Mouse (Mus musculus) spleen, postnatal 10 days (tissue): ENCODE measurements around the gene Olfr53.
"Not testable (repeated sequence)": the region's sequence is repeated elsewhere in the genome, so short reads cannot be mapped to it uniquely, and the experiment has no call there.

Experiments
- DNase-seq, 2 experiments: peaks; one replicate each; pipeline ENCODE4 v3.0.0; 2021 to 2022; ENCODE audit warnings: low spot score in 2 of 2

Gene Olfr53

GRCm38 (mm10) chr7:140646152-140646551 is at the start of gene Olfr53:
Gene Olfr53 (plus strand): TSS chr7:140646452.
- DNase-seq, result no peak

- DNase-seq, result not testable (repeated sequence)
Measured at GRCm38 (mm10) chr7:140600969-140601368, 45.3 kb upstream of the Olfr53 start, which contains the start of gene Olfr46. Gene Olfr46 (plus strand): TSS chr7:140601269.

DNA sequence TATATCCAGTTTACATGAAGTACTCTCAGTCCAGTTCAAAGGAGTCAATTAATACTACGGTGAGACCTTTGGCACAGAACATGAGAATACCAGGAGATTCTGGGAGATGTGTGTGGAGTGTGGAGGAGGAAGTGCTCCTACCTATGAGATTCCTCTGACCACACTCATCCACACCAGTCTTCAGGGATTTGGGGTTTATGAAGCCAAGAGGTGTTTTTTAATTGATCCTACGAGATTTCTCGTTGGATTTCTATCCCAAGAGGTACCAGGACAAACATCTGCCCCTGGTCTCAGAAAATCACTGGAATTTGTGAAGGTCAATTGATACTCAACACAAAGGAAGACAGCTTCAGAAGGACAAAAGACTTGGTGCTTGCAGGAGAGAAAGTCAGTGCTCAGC is 17.6 kb upstream of the Olfr53 start, which contains the start of gene Olfr61:
Olfr61 (plus strand) TSS at position 301 of the 400 bp plus-strand sequence.
- not testable (repeated sequence) for DNase-seq

DNA sequence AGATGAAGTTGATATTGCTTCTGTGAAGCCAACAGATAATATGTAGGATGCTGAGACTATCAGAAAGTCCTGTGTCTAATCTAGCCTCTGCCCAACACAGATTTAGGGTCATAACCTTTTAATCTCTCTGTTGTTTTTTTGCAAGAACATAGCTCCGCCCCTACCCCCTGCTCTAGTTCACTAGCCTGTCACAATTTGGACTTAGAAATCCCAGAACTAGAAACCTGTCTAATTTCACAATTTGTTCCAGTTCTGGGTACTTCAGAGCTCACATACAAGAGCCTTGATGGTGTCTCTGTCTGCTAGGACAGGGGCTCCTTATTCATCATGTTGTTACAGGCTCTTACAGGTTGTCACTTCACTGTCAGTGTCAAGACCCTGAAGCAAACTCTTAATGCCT is 15.7 kb upstream of the Olfr53 start:
- no peak for DNase-seq

DNA sequence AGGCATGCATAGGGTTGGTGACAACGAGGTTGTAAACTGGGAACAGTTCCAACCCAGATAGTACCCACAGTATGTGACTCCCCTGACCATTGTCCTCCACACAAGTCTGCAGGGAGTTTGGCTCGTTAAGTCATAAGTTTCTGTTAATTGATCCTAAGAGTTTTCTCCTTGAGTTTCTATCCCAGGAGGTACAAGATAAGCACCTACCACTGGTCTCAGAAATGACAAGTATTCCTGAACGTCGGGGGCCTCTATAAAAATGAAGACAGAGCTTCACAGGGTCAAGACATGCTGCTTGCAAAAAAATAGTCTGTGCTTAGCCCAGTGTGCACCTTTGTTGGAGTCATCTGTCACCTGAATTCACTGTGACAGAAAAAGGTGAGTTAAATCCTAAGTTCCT is 13.4 kb downstream of the Olfr53 start, which contains the start of gene Olfr539:
Olfr539 (plus strand) TSS at position 301 of the 400 bp plus-strand sequence.
- DNase-seq, result no peak

- DNase-seq, result not testable (repeated sequence)
Measured at GRCm38 (mm10) chr7:140670693-140671092, 24.4 kb downstream of the Olfr53 start.

DNA sequence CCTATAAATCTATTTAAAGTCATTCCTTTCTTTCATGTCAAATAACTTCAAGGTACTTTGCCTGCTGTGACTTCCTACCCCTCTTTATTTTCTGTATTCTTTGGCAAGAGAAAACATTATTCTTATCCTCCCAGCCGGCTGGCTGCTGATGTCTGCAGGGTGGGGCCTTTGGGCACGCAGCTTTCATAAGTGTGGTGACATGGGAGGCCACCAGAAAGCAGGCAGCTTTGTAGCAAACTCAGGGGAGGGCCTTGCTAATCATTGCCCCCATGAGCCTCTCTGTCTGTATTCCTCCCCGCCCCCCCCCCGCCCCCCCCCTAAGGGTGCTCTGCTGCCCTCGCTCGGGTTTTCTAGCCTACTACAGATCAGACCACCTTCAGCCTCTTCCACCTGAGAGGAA is 29.6 kb downstream of the Olfr53 start:
- no peak for DNase-seq

DNA sequence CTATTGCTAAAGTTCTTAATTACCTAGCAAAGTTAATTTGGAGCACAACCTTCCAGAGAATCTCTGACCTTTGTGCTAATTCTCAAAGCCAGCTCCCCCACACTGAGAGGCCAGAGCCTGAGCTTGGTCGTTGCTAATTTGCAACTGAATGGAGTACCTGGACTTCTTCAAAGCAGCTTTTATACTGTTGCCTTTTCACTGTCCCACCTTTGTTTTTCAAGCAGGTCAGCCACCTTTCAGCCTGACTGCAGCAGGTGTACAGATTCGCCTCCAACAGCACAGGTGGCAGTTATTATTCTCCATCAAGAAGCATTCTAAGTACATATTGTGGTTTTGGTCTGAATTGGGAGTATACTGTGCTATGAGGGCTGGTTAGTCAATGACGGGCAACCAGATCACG is 33.3 kb downstream of the Olfr53 start:
- not testable (repeated sequence) for DNase-seq

- no peak for DNase-seq
Measured at GRCm38 (mm10) chr7:140681651-140682050, 35.4 kb downstream of the Olfr53 start, which contains the start of gene Olfr45. Gene Olfr45 (plus strand): TSS chr7:140681951.

DNA sequence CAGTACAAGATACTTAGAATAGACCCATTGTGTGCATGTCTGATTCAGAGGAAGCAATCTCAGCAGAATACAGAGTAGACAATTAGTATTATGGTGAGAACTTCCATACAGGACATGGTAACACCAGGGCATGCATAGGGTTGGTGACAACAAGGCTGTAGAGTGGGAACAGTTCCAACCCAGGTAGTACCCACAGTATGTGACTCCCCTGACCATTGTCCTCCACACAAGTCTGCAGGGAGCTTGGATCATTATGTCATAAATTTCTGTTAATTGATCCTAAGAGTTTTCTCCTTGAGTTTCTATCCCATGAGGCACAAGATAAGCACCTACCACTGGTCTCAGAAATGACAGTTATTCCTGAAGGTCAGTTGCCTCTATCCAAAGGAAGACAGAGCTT is 50.7 kb downstream of the Olfr53 start, which contains the start of gene Olfr541:
Olfr541 (plus strand) TSS at position 301 of the 400 bp plus-strand sequence.
- no peak for DNase-seq
